Mouse (Mus musculus) embryonic facial prominence, embryonic 15.5 days (tissue): ENCODE measurements around the gene Gm20388. TPM values are rescaled to one million over a fixed set of nuclear protein-coding genes. Genes with fewer than 3 reads are reported as not detected.

ENCODE experiments used
- ATAC-seq: fragments of 200-750 bp; cut with Nextera tagmentation; 2 replicates; pipeline ENCODE4 v1.8.0; 2017; ENCODE audit warnings: low read depth, moderate TSS enrichment; ENCODE audit not compliant: insufficient number of reproducible peaks, low FRiP score, low TSS enrichment
- H3K27ac ChIP-seq: fragments of 300-500 bp; sonication (generic); replicated peaks from 2 replicates; pipeline ENCODE4 v1.5.1; 2015; ENCODE audit warnings: mild to moderate bottlenecking, inconsistent platforms
- H3K27me3 ChIP-seq: fragments of 300-500 bp; sonication (generic); 2 replicates; pipeline ENCODE4 v1.6.1; 2015; ENCODE audit warnings: inconsistent platforms
- H3K36me3 ChIP-seq: fragments of 300-500 bp; sonication (generic); 2 replicates; pipeline ENCODE4 v1.6.1; 2015; ENCODE audit warnings: mild to moderate bottlenecking, inconsistent platforms
- H3K4me1 ChIP-seq: fragments of 300-500 bp; sonication (generic); 2 replicates; pipeline ENCODE4 v1.6.1; 2015; ENCODE audit warnings: inconsistent platforms
- H3K4me2 ChIP-seq: fragments of 300-500 bp; sonication (generic); replicated peaks from 2 replicates; pipeline ENCODE4 v1.6.1; 2015; ENCODE audit warnings: mild to moderate bottlenecking, inconsistent platforms
- H3K4me3 ChIP-seq: fragments of 300-500 bp; sonication (generic); replicated peaks from 2 replicates; pipeline ENCODE4 v1.5.1; 2015; ENCODE audit warnings: mild to moderate bottlenecking, inconsistent platforms
- H3K9ac ChIP-seq: fragments of 300-500 bp; sonication (generic); 2 replicates; pipeline ENCODE4 v1.6.1; 2015; ENCODE audit warnings: inconsistent platforms
- H3K9me3 ChIP-seq: fragments of 300-500 bp; sonication (generic); replicated peaks from 2 replicates; pipeline ENCODE4 v1.6.1; 2016; ENCODE audit warnings: inconsistent platforms
- WGBS: fragments of 180-500 bp; shearing (Covaris S2); methylation state at CpG from one replicate; pipeline ENCODE4 v1.1.7; 2015; 5-methylcytosine and 5-hydroxymethylcytosine counted together
- polyA plus RNA-seq: library from polyadenylated mRNA; unstranded; fragments of >200 nt; fragmentation: Nextera tagmentation; extraction: Ambion mirVana; gene quantifications from 2 replicates; pipeline ENCODE4 v1.2.1, GENCODE M21; 2015

Gene Gm20388
- polyA plus RNA-seq, 1 experiment from 2014 or later: 8.0 TPM

- no peak overlapping the region for H3K27ac ChIP-seq
- H3K27me3 ChIP-seq: no peaks in the 10 kb centered on the region
- H3K4me3 ChIP-seq: no peak overlapping the region
- H3K36me3 ChIP-seq: peaks cover 15% of the 10 kb centered on the region; the same call in 1 of the 2 replicates
- no peak overlapping the region for H3K4me2 ChIP-seq
- no peak overlapping the region for H3K9ac ChIP-seq
- no peaks in the 10 kb centered on the region for H3K9me3 ChIP-seq
- 80% methylated on average over 18 of the region's 18 CpGs for WGBS
- ATAC-seq: no peak; the same call in 1 of the 2 replicates
- H3K4me1 ChIP-seq: no peaks in the 10 kb centered on the region
Measured at GRCm38 (mm10) chr8:122793375-122794174, 2882.9 kb downstream of the Gm20388 start.

GRCm38 (mm10) chr8:122794175-122794454 is 2883.5 kb downstream of the Gm20388 start:
- H3K4me3 ChIP-seq: no peak overlapping the region
- 82% methylated on average over 5 of the region's 5 CpGs for WGBS

GRCm38 (mm10) chr8:122803906-122804761 is 2893.5 kb downstream of the Gm20388 start:
- WGBS: 33% methylated on average over 15 of the region's 15 CpGs
- ATAC-seq: 0 out of 2 replicates have a peak, but pooled peaks have one; percentile 68

More at GRCm38 (mm10) chr8:122794175-122794454, 2883.5 kb downstream of the Gm20388 start:
- Histone ChIP-seq H3K9me3 (no peaks in the 10 kb centered on the region), H3K36me3 (peaks cover 15% of the 10 kb centered on the region; the same call in 1 of the 2 replicates), H3K9ac (no peak overlapping the region), H3K4me1 (no peaks in the 10 kb centered on the region), H3K27me3 (no peaks in the 10 kb centered on the region), H3K27ac (no peak overlapping the region), H3K4me2 (no peak overlapping the region)
- ATAC-seq: no peak

GRCm38 (mm10) chr8:122805349-122805748 is 2894.7 kb downstream of the Gm20388 start:
- Histone ChIP-seq H3K36me3 (0 out of 2 replicates have a peak, but pooled peaks cover 18% of the 10 kb centered on the region), H3K4me3 (no peak overlapping the region)

More at GRCm38 (mm10) chr8:122803906-122804761, 2893.5 kb downstream of the Gm20388 start:
- no peaks in the 10 kb centered on the region for H3K27me3 ChIP-seq
- no peak overlapping the region for H3K27ac ChIP-seq
- 0 out of 2 replicates have a peak, but pooled peaks cover 18% of the 10 kb centered on the region for H3K36me3 ChIP-seq
- peaks cover 28% of the 10 kb centered on the region for H3K4me1 ChIP-seq
- H3K9me3 ChIP-seq: no peaks in the 10 kb centered on the region
- H3K9ac ChIP-seq: no peak overlapping the region
- no peak overlapping the region for H3K4me3 ChIP-seq
- H3K4me2 ChIP-seq: no peak overlapping the region

GRCm38 (mm10) chr8:122806956-122807538 is 2896.4 kb downstream of the Gm20388 start:
- WGBS: 69% methylated on average over 7 of the region's 7 CpGs
- no peaks in the 10 kb centered on the region for H3K27me3 ChIP-seq
- H3K36me3 ChIP-seq: peaks cover 31% of the 10 kb centered on the region; the same call in 1 of the 2 replicates
- no peak for ATAC-seq
- H3K4me2 ChIP-seq: no peak overlapping the region
- H3K4me1 ChIP-seq: peaks cover 32% of the 10 kb centered on the region
- no peak overlapping the region for H3K4me3 ChIP-seq
- H3K9ac ChIP-seq: no peak overlapping the region
- no peak overlapping the region for H3K27ac ChIP-seq
- no peaks in the 10 kb centered on the region for H3K9me3 ChIP-seq

More at GRCm38 (mm10) chr8:122805349-122805748, 2894.7 kb downstream of the Gm20388 start:
- 0 out of 2 replicates have a peak overlapping the region, but pooled peaks have one; percentile 17 for H3K27ac ChIP-seq
- peaks cover 28% of the 10 kb centered on the region for H3K4me1 ChIP-seq
- no peaks in the 10 kb centered on the region for H3K27me3 ChIP-seq
- 36% methylated on average over 3 of the region's 3 CpGs for WGBS
- no peak overlapping the region for H3K4me2 ChIP-seq
- no peak for ATAC-seq
- no peaks in the 10 kb centered on the region for H3K9me3 ChIP-seq
- H3K9ac ChIP-seq: no peak overlapping the region

DNA sequence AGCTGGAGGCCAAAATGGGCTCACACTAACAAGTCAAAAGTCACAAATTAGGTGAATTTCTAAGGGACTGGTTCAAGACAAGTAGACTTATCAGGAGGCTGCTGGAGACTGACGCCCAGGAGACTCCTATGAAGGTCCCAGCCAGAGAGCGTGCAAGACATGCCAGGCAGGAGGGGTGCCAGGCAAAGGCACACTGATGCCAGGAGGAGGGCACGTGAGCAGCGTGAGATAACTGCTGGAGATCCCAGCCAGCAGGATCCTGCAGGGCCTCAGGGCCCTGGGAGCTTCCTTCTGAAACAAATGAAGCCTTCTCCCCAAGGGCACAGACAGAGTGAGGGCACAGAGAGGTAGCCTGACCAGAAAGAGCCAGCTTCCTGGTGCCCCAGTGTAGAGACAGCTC is 2897.3 kb downstream of the Gm20388 start:
- H3K36me3 ChIP-seq: peaks cover 30% of the 10 kb centered on the region
- no peaks in the 10 kb centered on the region for H3K9me3 ChIP-seq
- no peak overlapping the region for H3K27ac ChIP-seq
- no peak for ATAC-seq
- peaks cover 32% of the 10 kb centered on the region for H3K4me1 ChIP-seq
- no peaks in the 10 kb centered on the region for H3K27me3 ChIP-seq
- H3K9ac ChIP-seq: no peak overlapping the region
- no peak overlapping the region for H3K4me2 ChIP-seq
- WGBS: 82% methylated on average over 4 of the region's 4 CpGs
- no peak overlapping the region for H3K4me3 ChIP-seq

DNA sequence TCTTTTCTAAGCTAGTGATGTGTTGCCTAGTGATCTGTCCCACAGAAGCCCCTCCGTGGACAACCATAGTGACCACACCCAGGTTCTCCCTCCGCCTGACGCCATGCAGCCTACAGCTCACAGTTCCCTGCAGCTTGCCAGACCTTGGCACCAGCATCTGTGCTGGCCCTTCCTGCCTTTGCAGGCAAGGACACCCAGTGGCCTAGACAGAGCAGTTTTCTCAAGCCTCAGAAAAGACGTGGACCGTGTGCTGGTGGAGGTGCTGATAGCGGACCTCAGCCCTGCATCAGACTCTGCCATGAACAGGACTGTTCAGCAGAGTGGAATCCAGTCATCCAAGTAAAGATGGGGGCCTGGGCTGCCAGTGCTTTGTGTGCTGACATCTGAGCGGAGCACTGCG is 2899.7 kb downstream of the Gm20388 start:
- Histone ChIP-seq H3K27ac (no peak overlapping the region), H3K27me3 (no peaks in the 10 kb centered on the region), H3K36me3 (peaks cover 32% of the 10 kb centered on the region), H3K4me3 (no peak overlapping the region), H3K4me1 (peaks cover 19% of the 10 kb centered on the region), H3K4me2 (no peak overlapping the region), H3K9ac (no peak overlapping the region), H3K9me3 (no peaks in the 10 kb centered on the region)
- 88% methylated on average over 8 of the region's 8 CpGs for WGBS
- no peak for ATAC-seq

DNA sequence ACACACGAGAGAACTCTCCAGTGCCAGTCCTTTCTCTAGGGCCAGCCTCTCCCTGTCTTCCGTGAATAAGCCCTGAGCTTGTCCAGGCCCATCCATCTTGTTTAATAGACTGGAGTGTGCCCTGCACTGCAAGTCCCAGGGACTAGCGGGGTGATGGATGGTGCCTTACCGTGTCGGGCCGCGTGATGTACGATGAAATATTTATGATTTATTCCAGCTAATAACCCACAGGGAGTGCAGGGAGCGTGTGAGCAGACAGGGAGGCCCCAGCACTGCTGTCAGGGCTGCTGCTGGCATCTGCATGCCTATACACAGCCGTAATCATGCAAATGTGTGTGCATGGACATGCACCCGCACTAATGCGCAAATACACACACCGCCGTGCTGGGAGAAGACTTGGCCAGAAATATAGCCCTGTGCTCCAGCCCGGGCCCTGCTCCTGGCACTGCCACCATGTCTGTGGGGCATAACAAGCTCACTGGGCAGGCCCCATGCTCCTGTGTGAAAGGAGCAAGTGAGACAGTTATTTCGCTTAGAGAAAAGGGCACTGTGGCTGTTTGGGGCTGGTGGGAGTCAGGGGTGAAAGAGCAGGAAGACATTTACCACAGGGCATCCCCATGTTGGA is 2901.3 kb downstream of the Gm20388 start:
- peaks cover 6% of the 10 kb centered on the region; the same call in 1 of the 2 replicates for H3K4me1 ChIP-seq
- H3K27ac ChIP-seq: no peak overlapping the region
- H3K36me3 ChIP-seq: peaks cover 34% of the 10 kb centered on the region
- no peak overlapping the region for H3K9ac ChIP-seq
- H3K4me3 ChIP-seq: no peak overlapping the region
- no peak overlapping the region for H3K4me2 ChIP-seq
- no peaks in the 10 kb centered on the region for H3K27me3 ChIP-seq
- 84% methylated on average over 16 of the region's 16 CpGs for WGBS
- H3K9me3 ChIP-seq: no peaks in the 10 kb centered on the region
- no peak for ATAC-seq

DNA sequence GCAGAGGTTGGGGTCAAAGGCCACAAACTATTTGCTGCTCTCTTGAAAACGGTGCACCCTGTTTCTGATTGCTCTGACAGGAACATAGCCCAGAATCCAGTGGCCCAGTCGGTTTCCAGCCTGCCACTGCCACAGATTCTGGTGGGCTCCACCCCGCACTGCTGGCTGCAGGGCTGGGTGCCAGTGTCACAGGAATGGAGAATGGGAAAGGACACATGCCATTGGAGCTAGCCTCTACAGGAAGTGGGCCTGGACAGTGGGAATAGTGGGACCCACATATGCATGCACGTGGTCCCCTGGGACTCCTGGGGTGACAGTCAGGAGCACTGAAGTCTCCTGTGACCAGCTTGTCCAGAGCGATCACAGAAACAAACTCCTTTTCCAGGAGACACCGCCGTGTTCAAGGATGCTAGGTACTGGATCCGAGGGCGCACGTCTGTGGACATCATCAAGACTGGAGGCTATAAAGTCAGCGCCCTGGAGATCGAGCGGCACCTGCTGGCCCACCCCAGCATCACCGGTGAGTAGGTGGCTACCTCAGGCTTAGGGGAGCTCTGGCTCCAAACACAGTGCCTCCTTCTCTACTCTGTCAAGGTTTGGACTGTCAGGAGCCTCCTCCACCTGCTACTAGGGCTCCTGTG is 2902.1 kb downstream of the Gm20388 start:
- Histone ChIP-seq H3K27ac (no peak overlapping the region), H3K9me3 (no peaks in the 10 kb centered on the region), H3K9ac (no peak overlapping the region), H3K4me1 (peaks cover 8% of the 10 kb centered on the region; the same call in 1 of the 2 replicates), H3K36me3 (peaks cover 34% of the 10 kb centered on the region), H3K4me2 (no peak overlapping the region), H3K4me3 (no peak overlapping the region), H3K27me3 (no peaks in the 10 kb centered on the region)
- 72% methylated on average over 14 of the region's 14 CpGs for WGBS
- ATAC-seq: no peak

- H3K27ac ChIP-seq: no peak overlapping the region
- peaks cover 34% of the 10 kb centered on the region for H3K36me3 ChIP-seq
- WGBS: 20% methylated on average over 7 of the region's 7 CpGs
- H3K4me3 ChIP-seq: no peak overlapping the region
- no peaks in the 10 kb centered on the region for H3K9me3 ChIP-seq
- no peaks in the 10 kb centered on the region for H3K27me3 ChIP-seq
- H3K4me2 ChIP-seq: no peak overlapping the region
- H3K4me1 ChIP-seq: peaks cover 8% of the 10 kb centered on the region; the same call in 1 of the 2 replicates
- H3K9ac ChIP-seq: no peak overlapping the region
- no peak for ATAC-seq
Measured at GRCm38 (mm10) chr8:122814608-122815007, 2904.0 kb downstream of the Gm20388 start.
